10 mouse cellular contexts compared by ENCODE assay signal in genomic region chr1:180286081-180286831, GRCm38 (mm10). TPM values are rescaled to one million over a fixed set of nuclear protein-coding genes. Genes with fewer than 3 reads are reported as not detected.
DNase-seq lines count a peak whose midpoint lies in the region; ATAC-seq and TF ChIP-seq lines count a peak whose summit lies in the region.
"Had no signal": no experiment of that assay in that cellular context is flagged by ENCODE, and none has a peak within 500 bp of the region (broad histone marks: within the 10 kb centered on the region; RNA-seq: fewer than 3 reads in every experiment).

No protein-coding gene starts in this region.

- TF ChIP-seq POLR2A in testis, adult 2 months (IDR thresholded peaks at IDR 0.05; ENCODE audit: control insufficient read depth, low read depth, low read length): peak; percentile 69; the same call in 1 of the 2 replicates

- ATAC-seq in lung, embryonic 16.5 days (ENCODE audit: low read depth): no peak
- no peak for ATAC-seq in lung, postnatal 0 days
- ATAC-seq in inflammation-experienced regulatory T-cells, adult 6 months: no peak
- ATAC-seq: liver, postnatal 0 days had no signal

- H3K27ac ChIP-seq in lung, embryonic 16.5 days (ENCODE audit: low read length): peak overlapping the region; percentile 78
- no peak overlapping the region for H3K27ac ChIP-seq in lung, postnatal 0 days (ENCODE audit: low read length)
- peak overlapping the region; percentile 80 for H3K27ac ChIP-seq in testis, adult 2 months (ENCODE audit: control insufficient read depth, insufficient read depth, low read depth, low read length)
- H3K27ac ChIP-seq: heart, embryonic 15.5 days had no signal

- WGBS in lung, embryonic 16.5 days: 55% methylated on average over 15 of the region's 15 CpGs
- WGBS in lung, postnatal 0 days: 55% methylated on average over 15 of the region's 15 CpGs

- H3K4me3 ChIP-seq in lung, embryonic 16.5 days (ENCODE audit: low read length): no peak overlapping the region
- H3K4me3 ChIP-seq in lung, postnatal 0 days (ENCODE audit: low read depth, low read length): no peak overlapping the region
- H3K4me3 ChIP-seq in testis, adult 2 months (ENCODE audit: control insufficient read depth, low read depth, low read length): peak overlapping the region; percentile 74
- H3K4me3 ChIP-seq: heart, embryonic 15.5 days had no signal

- no peaks in the 10 kb centered on the region for H3K36me3 ChIP-seq in lung, embryonic 16.5 days (ENCODE audit: control insufficient read depth, insufficient read depth, low read length)
- H3K36me3 ChIP-seq in lung, postnatal 0 days (ENCODE audit: insufficient read depth, low read length): no peaks in the 10 kb centered on the region
- no peaks in the 10 kb centered on the region for H3K36me3 ChIP-seq in testis, adult 2 months (ENCODE audit: control insufficient read depth, insufficient read depth, low read length)
- H3K36me3 ChIP-seq: heart, embryonic 15.5 days had no signal

- TF ChIP-seq CTCF in lung, postnatal 0 days (IDR thresholded peaks at IDR 0.05): no peak
- no peak for TF ChIP-seq CTCF in testis, adult 2 months (IDR thresholded peaks at IDR 0.05; ENCODE audit: control insufficient read depth, insufficient read depth, insufficient replicate concordance, low read depth, low read length)

- DNase-seq in adrenal gland, postnatal 10 days: peak; percentile 45
- DNase-seq in adrenal gland, adult 18-20 months (ENCODE audit: low spot score in 2 of 2): no peak
- DNase-seq in lung, postnatal 0 days (ENCODE audit: low spot score): no peak
- peak; percentile 53 for DNase-seq in hindlimb bud, embryonic 11.5 days (ENCODE audit: extremely low spot score, low read depth, low spot score)
- DNase-seq in right cerebral cortex, postnatal 25 days: no peak
- DNase-seq: liver, postnatal 0 days had no signal

- H3K9ac ChIP-seq in lung, embryonic 16.5 days (ENCODE audit: low read length): no peak overlapping the region
- no peak overlapping the region for H3K9ac ChIP-seq in lung, postnatal 0 days (replicated peaks; ENCODE audit: low read depth)
- H3K9ac ChIP-seq: heart, embryonic 15.5 days; liver, postnatal 0 days had no signal

- H3K27me3 ChIP-seq in lung, embryonic 16.5 days (ENCODE audit: control insufficient read depth, insufficient read depth, low read depth, low read length): no peaks in the 10 kb centered on the region
- H3K27me3 ChIP-seq in lung, postnatal 0 days (replicated peaks; ENCODE audit: insufficient read depth, low read length): no peaks in the 10 kb centered on the region
- H3K27me3 ChIP-seq in testis, adult 2 months (ENCODE audit: control insufficient read depth, insufficient read depth, low read length): no peaks in the 10 kb centered on the region
- H3K27me3 ChIP-seq: heart, embryonic 15.5 days had no signal

- H3K4me2 ChIP-seq in lung, embryonic 16.5 days (ENCODE audit: low read depth, low read length): no peak overlapping the region
- H3K4me2 ChIP-seq in lung, postnatal 0 days (replicated peaks; ENCODE audit: low read depth, low read length): no peak overlapping the region
- H3K4me2 ChIP-seq: heart, embryonic 15.5 days had no signal

- TF ChIP-seq EP300 in lung, postnatal 0 days (IDR thresholded peaks at IDR 0.05): no peak

- no peaks in the 10 kb centered on the region for H3K9me3 ChIP-seq in lung, embryonic 16.5 days (ENCODE audit: control insufficient read depth, low read length)
- no peaks in the 10 kb centered on the region for H3K9me3 ChIP-seq in lung, postnatal 0 days (ENCODE audit: low read length)
- H3K9me3 ChIP-seq: heart, embryonic 15.5 days had no signal

- peaks cover 30% of the 10 kb centered on the region for H3K4me1 ChIP-seq in lung, embryonic 16.5 days (replicated peaks; ENCODE audit: control insufficient read depth, insufficient read depth, low read length)
- peaks cover 6% of the 10 kb centered on the region; the same call in 1 of the 2 replicates for H3K4me1 ChIP-seq in lung, postnatal 0 days (ENCODE audit: insufficient read depth, low read depth, low read length)
- H3K4me1 ChIP-seq in testis, adult 2 months (ENCODE audit: control insufficient read depth, insufficient read depth, low read length): peaks cover 17% of the 10 kb centered on the region

RNA-seq across cellular contexts. Expression of gene Psen2, which starts 23.0 kb away (rescaled TPM):
- total RNA-seq in adrenal gland, postnatal 10 days (2021): 10 to 100 TPM; 25.4 to 26.7 TPM
- 10 to 100 TPM; 29.0 to 33.0 TPM for total RNA-seq in adrenal gland, adult 18-20 months (2021)
- 13.2 and 14.6 TPM in 2 replicates for polyA plus RNA-seq in lung, embryonic 16.5 days (2015; fragmentation: Nextera tagmentation; extraction: Ambion mirVana)
- polyA plus RNA-seq in lung, postnatal 0 days (2015; fragmentation: Nextera tagmentation; extraction: Ambion mirVana): 25.1 and 26.4 TPM in 2 replicates
- polyA plus RNA-seq in testis, adult 2 months (2012; rRNA removed): 8.7 and 8.8 TPM in 2 replicates
- polyA plus RNA-seq in inflammation-experienced regulatory T-cells, adult 6 months (2017; shearing (Covaris generic)): 100 to 1,000 TPM in 2 of 3 experiments, 10 to 100 TPM in 1; 83.5 to 124 (median 120) TPM

RNA-seq across cellular contexts. Expression of gene Itpkb, which starts 44.0 kb away (rescaled TPM):
- total RNA-seq in adrenal gland, postnatal 10 days (2021): 10 to 100 TPM; 59.2 to 73.0 TPM
- 10 to 100 TPM; 49.3 to 58.6 TPM for total RNA-seq in adrenal gland, adult 18-20 months (2021)
- polyA plus RNA-seq in lung, embryonic 16.5 days (2015; fragmentation: Nextera tagmentation; extraction: Ambion mirVana): 9.4 and 10.6 TPM in 2 replicates
- polyA plus RNA-seq in lung, postnatal 0 days (2015; fragmentation: Nextera tagmentation; extraction: Ambion mirVana): 8.4 and 11.9 TPM in 2 replicates
- 9.9 TPM in 2 replicates for polyA plus RNA-seq in testis, adult 2 months (2012; rRNA removed)
- 10 to 100 TPM; 25.3 to 58.2 (median 55.2) TPM for polyA plus RNA-seq in inflammation-experienced regulatory T-cells, adult 6 months (2017; shearing (Covaris generic))

Comparison
In these comparisons a context has a peak if more than half of its experiments do, and no peak if none do; other contexts are left out.
1. DNase-seq: peak in adrenal gland, postnatal 10 days (single experiment) and hindlimb bud, embryonic 11.5 days (single experiment); none in adrenal gland, adult 18-20 months (0 of 2), lung, postnatal 0 days (single experiment) and right cerebral cortex, postnatal 25 days (single experiment).